Mouse (Mus musculus) megakaryocyte-erythroid progenitor cell, adult 5-6 weeks (primary cell): ENCODE measurements at regions not wholly inside any gene's neighbourhood (a gene's known extent, or its start where the extent isn't known, plus 50 kb on each side); places are given as distances from the start of the nearest gene placed in this dataset.
A peak's percentile ranks its signal among the peaks of the same experiment; 100 is the strongest.
"Not testable (repeated sequence)": the region's sequence is repeated elsewhere in the genome, so short reads cannot be mapped to it uniquely, and the experiment has no call there.

ENCODE experiments used
- ATAC-seq: replicated peaks from 2 replicates; pipeline ENCODE4 v1.8.0; 2016; ENCODE audit warnings: mild to moderate bottlenecking, inconsistent platforms; ENCODE audit not compliant: severe bottlenecking, poor library complexity, low FRiP score, low TSS enrichment

GRCm38 (mm10) chr13:4858341-4858740 lies 249.4 kb upstream of the Akr1e1 start:
- ATAC-seq: no peak

DNA sequence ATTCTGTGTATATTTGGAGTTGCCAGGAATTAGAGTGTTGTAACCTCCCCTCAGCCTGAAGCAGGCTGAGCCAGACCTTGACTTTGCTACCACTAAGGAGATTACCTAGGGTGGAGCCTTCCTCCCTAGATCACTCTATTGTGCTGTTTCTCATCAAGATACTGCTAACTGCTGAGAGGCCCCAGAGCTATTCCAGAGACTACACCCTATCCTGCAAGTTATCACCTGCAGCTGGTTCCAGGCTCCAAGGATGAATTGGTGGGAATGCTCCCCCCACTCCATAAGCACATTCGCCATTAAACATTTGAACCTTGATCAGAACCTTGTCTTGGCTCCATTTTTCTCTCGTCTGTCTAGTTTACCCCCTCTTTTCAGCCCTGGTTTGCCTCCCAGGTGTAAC lies 230.5 kb upstream of the Akr1e1 start:
- not testable (repeated sequence) for ATAC-seq

- no peak for ATAC-seq
Measured at GRCm38 (mm10) chr13:4826756-4827155, 217.8 kb upstream of the Akr1e1 start.

- ATAC-seq: not testable (repeated sequence)
Measured at GRCm38 (mm10) chr13:4825749-4826148, 216.8 kb upstream of the Akr1e1 start.

- no peak for ATAC-seq
Measured at GRCm38 (mm10) chr13:4806876-4807275, 197.9 kb upstream of the Akr1e1 start.

GRCm38 (mm10) chr13:4800666-4801065 lies 191.7 kb upstream of the Akr1e1 start:
- no peak for ATAC-seq

- ATAC-seq: no peak
Measured at GRCm38 (mm10) chr13:4791139-4791538, 182.2 kb upstream of the Akr1e1 start.

- no peak for ATAC-seq
Measured at GRCm38 (mm10) chr13:4790414-4790813, 181.4 kb upstream of the Akr1e1 start.

DNA sequence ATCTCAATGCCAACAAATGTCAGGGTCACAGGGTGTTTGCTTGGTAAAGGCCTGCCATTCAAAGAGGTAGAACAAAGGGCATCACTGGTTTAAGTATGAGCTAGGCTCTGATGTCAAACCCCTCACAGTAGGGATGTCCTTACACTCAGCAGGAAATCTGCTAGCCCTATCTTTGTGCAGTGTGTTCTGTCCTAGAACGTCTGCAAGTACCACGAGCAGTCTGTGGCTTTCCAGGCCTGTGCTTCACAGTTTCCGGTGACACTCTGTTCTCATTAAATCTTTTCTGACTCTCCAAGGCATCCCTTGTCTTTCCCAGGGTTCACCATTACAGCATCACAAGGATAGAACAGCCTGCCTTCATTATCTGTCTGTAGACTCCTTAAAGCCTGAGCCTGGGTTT lies 174.3 kb upstream of the Akr1e1 start:
- no peak for ATAC-seq

DNA sequence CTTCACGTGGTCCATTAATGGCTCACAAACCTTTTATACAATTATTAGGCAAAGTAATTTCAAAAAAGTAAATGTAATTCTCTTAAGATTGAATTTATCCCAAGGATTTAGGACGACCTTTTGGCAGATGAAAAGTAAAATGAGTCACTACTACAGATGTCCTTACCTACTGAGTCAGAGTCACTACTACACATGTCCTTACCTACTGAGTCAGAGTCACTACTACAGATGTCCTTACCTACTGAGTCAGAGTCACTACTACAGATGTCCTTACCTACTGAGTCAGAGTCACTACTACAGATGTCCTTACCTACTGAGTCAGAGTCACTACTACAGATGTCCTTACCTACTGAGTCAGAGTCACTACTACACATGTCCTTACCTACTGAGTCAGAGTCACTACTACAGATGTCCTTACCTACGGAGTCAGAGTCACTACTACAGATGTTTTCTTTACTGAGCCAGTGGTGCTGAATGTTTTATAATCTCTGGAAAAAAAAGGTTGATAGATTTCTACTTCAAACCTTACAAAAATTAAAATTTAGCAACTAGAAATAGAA lies 169.4 kb upstream of the Akr1e1 start:
- ATAC-seq: not testable (repeated sequence)

DNA sequence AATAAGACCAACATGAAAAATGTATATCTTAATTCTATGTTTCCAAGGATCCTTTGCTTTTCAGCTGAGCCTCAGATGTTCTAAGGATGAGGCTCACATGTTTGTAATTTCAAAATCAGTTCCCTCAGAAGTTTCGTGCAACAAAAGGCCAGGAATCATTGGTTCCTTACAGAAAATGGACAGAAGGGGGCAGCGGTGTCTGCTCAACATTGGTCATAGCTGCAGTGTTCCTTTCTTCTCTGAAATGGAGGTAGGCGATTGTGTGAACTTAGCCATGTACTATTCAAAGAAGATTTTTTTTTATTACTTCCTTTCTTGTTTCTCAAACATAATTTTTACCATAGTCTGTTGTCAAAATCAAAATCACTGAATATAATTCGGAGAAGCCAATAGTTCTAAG lies 167.9 kb upstream of the Akr1e1 start:
- ATAC-seq: 0 out of 2 replicates have a peak, but pooled peaks have one; percentile 47

GRCm38 (mm10) chr13:4772324-4772723 lies 163.3 kb upstream of the Akr1e1 start:
- no peak for ATAC-seq

DNA sequence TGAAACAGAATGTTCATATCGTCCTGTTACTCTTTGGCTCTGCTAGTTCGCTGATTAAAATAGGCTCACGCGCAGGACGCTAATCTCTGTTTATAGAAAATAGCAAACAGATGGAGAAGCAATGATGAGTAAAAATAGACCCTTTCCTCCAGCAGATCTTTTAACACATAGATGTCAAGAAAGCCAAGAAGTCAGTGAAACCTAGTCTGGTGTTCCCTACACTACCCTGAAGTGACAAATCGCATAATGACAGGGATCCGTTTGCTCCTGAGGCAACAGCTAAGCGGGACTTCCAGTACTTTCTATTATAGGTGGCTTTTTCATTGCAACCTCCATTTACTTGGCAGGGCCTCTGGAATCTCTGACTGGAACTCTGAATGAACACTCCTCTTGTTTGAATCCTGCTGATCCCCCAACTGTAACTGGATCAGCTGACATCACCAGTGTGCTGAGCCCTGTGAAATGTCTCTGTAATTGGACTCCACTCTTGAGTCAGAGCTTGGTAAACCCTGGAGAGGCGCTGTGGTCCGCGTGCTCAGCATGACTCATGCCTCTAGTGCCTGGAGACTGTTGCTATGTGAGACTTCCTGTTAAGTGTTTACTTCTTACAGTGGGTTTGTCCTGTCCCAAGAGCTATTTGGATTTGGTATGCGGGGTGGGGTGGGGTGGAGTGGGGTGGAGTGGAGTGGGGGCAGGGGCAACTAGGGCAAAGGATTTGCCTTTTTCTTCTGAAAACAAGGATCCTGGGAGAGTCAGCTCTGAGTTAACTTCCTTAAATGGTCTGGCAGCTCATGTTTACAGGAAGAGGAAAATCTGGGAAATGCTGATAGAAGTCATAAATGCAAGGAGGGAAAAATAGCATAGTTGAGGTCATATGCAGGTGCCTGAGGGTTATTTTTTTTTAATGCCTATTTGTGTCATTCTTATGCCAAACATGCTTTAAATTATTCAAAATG lies 162.4 kb upstream of the Akr1e1 start:
- peak; percentile 98 for ATAC-seq

- no peak for ATAC-seq
Measured at GRCm38 (mm10) chr13:4759965-4760364, 151.0 kb upstream of the Akr1e1 start.

DNA sequence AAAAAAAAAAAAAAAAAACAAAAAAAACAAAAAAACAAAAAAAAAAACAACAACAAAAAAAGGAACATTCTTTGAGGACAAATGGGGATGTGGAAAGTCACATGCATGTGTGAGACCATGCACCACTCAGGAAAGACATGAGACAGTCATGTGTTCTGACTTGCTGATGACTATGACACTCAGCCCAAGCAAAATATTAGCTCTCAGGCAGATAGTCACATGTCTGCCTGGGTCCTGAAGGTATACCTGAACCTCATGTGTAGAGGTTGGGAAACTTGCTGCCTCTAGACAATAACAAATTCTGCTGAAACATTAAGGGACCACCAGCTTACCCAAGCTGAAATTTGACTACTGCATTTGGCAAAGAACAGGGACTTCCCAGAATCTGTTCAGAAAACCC lies 147.6 kb upstream of the Akr1e1 start:
- no peak for ATAC-seq

DNA sequence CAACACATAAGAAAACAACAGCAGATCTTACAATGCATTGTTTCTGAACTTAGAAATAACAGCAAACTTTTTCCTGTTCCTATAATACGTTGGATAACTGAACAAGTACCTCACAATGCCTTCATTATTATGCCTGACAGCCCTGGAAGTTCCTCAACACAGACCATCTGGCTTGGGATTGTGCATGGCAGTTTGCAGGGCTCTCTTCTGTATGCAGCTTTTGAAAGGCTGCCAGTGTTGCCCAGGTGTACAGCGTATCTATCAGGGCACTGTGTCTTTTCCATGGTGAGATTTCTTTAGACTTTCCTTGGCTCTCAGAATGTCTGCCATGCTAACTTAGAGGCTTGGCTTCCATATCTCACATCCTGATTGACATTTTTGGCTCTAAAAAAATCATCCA lies 134.0 kb upstream of the Akr1e1 start:
- ATAC-seq: no peak

GRCm38 (mm10) chr13:4716299-4716698 lies 107.3 kb upstream of the Akr1e1 start:
- ATAC-seq: not testable (repeated sequence)

GRCm38 (mm10) chr13:4714724-4715123 lies 105.8 kb upstream of the Akr1e1 start:
- ATAC-seq: no peak

DNA sequence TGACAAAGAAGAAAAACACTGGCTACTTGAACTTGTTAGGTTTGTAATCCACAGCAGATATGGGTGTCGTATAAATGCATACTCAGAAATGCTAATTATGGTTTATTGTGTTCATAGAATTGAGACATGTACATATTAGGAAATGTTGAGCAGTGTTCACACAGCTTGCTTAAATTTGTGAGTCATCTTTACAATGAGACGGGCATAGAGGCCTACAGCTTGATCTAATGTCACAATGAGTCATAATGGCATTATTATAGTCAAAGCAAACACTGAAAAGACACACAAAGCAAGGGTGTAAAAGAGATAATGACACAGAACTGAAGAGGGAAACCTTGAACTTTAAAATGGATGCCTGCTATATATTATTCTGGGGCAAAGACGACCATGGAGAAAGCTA lies 103.7 kb upstream of the Akr1e1 start:
- no peak for ATAC-seq

DNA sequence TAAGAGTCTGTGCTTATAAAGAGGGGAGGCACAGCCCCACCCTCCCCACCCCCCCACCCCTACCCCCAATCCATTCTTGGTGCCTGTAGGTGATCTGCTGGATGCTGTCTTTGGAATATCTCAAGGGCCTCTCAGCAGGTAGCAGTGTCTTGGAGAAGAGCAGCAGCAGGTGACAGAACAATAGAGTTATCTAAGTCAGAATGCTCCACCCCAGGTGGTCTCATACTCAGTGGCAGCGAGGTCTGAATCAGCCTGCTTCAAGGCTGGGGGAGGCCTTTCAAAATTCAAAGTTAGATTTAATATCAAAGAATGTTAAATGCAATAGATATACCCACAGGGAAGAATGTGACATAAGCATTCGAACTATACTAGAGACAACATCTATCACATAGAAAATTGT lies 90.6 kb upstream of the Akr1e1 start:
- ATAC-seq: not testable (repeated sequence)
